Mouse (Mus musculus) small intestine, adult 2 months (tissue): ENCODE measurements around the gene Plod1.

Experiments
- CTCF ChIP-seq: fragments of 200-500 bp; IDR thresholded peaks from 2 replicates; pipeline ENCODE4 v1.5.1; 2012; ENCODE audit warnings: low read depth, mild to moderate bottlenecking, control low read depth, inconsistent platforms, low read length, moderate library complexity, mixed read lengths; ENCODE audit not compliant: insufficient replicate concordance, insufficient read length; ENCODE audit errors: extremely low read depth
- POLR2A ChIP-seq: fragments of 200-500 bp; IDR thresholded peaks from 2 replicates; pipeline ENCODE4 v1.6.1; 2012; ENCODE audit warnings: low read depth, mild to moderate bottlenecking, control low read depth, inconsistent platforms, low read length, moderate library complexity

DNA sequence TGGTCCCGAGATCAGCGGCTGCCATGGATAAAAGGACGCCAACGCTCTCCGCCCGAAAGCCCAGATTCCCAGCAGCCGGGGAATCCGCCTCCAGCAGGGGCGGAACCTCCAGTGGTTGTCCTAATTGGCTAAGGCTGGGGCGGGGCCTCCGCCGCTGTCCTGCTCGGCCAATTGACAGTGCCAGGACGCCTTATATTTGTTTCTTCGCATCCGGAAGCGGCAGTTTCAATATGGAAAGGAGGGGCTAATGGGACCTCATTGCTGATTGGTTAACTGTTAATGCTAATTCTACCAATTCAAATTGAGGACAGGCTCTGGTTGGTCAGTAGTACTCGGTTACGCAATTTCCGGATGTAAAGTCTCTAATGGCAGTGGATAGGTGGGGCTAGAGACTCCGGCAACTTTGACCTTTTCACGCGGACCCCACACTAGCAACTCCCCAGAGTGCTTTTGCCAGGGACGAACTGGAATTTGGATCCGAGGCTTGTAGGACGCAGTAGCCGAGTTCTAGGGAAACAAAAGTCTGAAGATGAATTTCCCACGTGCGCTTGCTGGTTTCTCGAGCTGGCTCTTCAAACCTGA, 68.0 kb downstream of the Plod1 start, which contains the start of the genes Miip and Fv1:
- TF ChIP-seq CTCF (no peak), POLR2A (peak; percentile 71; the same call in 1 of the 2 replicates)
